Mouse (Mus musculus): ENCODE data around the gene Alox8. TPM values are rescaled to one million over a fixed set of nuclear protein-coding genes. Genes with fewer than 3 reads are reported as not detected.

The Alox8 gene
- polyA plus RNA-seq, 1 experiment, result not detected

DNA sequence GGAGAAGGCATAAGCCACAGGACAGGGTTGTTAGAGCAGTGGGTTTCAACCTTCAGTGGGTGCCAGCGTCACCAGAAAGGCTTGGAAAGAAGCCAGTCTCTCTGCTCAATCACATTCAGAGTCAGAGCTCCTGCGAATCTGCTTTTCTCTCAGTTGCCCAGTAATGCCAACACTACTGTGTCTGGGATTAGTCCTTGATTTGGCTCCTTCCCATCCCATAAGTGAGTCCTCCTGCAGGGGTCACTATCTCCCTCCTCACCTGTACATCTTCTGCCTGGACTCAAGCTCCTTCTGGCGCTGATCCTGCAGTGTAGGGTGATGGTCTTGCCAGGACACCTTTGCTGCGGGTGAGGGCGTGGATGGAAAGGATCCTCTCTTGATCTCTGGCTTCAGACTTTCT is 877 bp downstream of the Alox8 start:
- no peaks in the 10 kb centered on the region for H3K9me3 ChIP-seq (ENCODE audit: control insufficient read depth, low read length)
- no peaks in the 10 kb centered on the region for H3K4me1 ChIP-seq (ENCODE audit: control insufficient read depth)
- no peaks in the 10 kb centered on the region for H3K36me3 ChIP-seq (ENCODE audit: control insufficient read depth)
- TF ChIP-seq TAL1 (IDR thresholded peaks at IDR 0.05; ENCODE audit: low read length) (no peak), GATA1 (IDR thresholded peaks at IDR 0.05; ENCODE audit: low read length) (no peak)
- H3K27me3 ChIP-seq (ENCODE audit: control insufficient read depth), result peaks cover 46% of the 10 kb centered on the region
- H3K4me3 ChIP-seq (replicated peaks), result no peak overlapping the region

DNA sequence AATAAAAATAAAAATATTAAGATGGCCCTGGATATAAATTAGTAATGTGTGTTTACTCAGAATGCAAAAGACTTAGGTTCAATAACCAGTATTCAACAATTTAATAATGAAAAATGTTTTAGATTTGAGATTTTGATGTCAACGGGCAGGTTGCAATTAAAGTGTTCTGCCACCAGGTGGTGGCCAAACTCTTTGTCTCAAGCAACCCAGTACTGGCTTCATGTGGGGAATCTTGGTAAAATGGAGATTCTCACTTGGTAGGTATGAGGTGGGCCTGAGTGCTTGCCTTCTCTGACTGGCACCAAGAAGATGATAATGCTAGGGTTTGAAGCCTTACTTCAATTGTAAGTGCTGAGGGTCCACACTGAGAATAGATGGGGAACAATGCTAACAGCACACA is 4.8 kb downstream of the Alox8 start:
- H3K4me3 ChIP-seq (replicated peaks), result no peak overlapping the region
- TF ChIP-seq GATA1 (IDR thresholded peaks at IDR 0.05; ENCODE audit: low read length) (no peak), TAL1 (IDR thresholded peaks at IDR 0.05; ENCODE audit: low read length) (no peak)
- peaks cover 34% of the 10 kb centered on the region for H3K27me3 ChIP-seq (ENCODE audit: control insufficient read depth)
- no peaks in the 10 kb centered on the region for H3K36me3 ChIP-seq (ENCODE audit: control insufficient read depth)
- no peaks in the 10 kb centered on the region for H3K4me1 ChIP-seq (ENCODE audit: control insufficient read depth)
- no peaks in the 10 kb centered on the region for H3K9me3 ChIP-seq (ENCODE audit: control insufficient read depth, low read length)

DNA sequence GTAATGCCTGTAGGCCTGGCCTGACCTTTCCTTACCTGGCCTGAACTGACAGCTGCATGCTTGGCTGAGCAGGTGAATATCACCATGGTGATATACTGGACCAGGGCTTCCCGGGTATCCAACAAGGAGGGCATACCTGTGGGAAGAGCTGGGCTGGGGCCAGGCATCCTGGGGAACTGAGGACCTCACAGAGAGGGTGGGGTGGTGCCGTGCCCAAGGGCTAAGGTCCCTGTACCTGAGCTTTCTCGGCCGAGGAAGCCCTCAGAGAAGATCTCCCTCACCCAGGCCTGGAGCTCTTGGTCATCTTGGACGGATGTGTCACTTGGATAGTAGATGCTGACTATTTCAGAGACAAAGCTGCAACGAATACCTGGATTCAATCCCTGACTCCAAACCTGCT is 11.7 kb downstream of the Alox8 start:
- H3K4me1 ChIP-seq (ENCODE audit: control insufficient read depth), result no peaks in the 10 kb centered on the region
- H3K27me3 ChIP-seq (ENCODE audit: control insufficient read depth), result no peaks in the 10 kb centered on the region
- H3K4me3 ChIP-seq (replicated peaks), result no peak overlapping the region
- no peaks in the 10 kb centered on the region for H3K9me3 ChIP-seq (ENCODE audit: control insufficient read depth, low read length)
- no peak for TF ChIP-seq TAL1 (IDR thresholded peaks at IDR 0.05; ENCODE audit: low read length)
- H3K36me3 ChIP-seq (ENCODE audit: control insufficient read depth), result no peaks in the 10 kb centered on the region

DNA sequence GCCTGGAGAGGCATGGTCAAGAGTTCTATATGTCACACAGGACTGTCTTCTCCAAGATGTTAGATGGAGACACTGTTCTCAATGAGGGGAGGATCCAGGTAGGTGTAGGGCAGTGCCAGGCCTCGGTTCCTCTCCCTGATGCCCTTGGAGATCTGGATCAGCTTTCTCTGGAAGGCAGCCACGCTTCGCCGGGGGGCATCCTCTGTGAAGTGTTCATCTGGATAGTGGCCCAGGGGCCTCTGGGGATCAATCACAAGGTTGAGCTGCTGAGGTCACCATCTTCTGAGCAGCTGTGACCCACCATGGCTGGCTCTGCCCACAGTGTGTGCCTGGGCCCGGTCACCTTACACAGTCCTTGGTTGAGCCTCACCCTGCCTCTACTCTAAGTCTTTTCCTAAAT is 12.6 kb downstream of the Alox8 start:
- Histone ChIP-seq H3K27me3 (ENCODE audit: control insufficient read depth) (no peaks in the 10 kb centered on the region), H3K9me3 (ENCODE audit: control insufficient read depth, low read length) (no peaks in the 10 kb centered on the region), H3K36me3 (ENCODE audit: control insufficient read depth) (no peaks in the 10 kb centered on the region), H3K4me3 (replicated peaks) (no peak overlapping the region), H3K4me1 (ENCODE audit: control insufficient read depth) (no peaks in the 10 kb centered on the region)
- TF ChIP-seq GATA1 (IDR thresholded peaks at IDR 0.05; ENCODE audit: low read length), result no peak
- no peak for TF ChIP-seq TAL1 (IDR thresholded peaks at IDR 0.05; ENCODE audit: low read length)

DNA sequence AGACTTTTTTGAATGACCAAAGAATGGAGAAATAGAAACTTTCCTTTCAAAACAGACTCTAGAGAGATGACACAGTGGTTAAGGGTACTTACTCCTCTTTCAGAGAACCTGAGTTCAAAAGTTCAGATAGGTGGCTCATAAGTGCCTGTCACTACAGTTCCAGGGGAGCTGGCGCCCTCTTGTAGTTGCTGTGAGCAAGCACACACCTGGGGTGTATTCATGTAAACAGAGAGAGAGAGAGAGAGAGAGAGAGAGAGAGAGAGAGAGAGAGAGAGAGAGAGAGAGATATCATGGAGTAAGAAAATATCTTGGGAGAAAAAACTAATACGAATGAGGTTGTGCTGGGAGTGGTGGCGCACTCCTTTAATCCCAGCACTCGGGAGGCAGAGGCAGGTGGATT is 17.5 kb downstream of the Alox8 start:
- no peak overlapping the region for H3K4me3 ChIP-seq (replicated peaks)
- peaks cover 3% of the 10 kb centered on the region for H3K27me3 ChIP-seq (ENCODE audit: control insufficient read depth)
- TF ChIP-seq TAL1 (IDR thresholded peaks at IDR 0.05; ENCODE audit: low read length), result no peak
- no peak for TF ChIP-seq GATA1 (IDR thresholded peaks at IDR 0.05; ENCODE audit: low read length)

DNA sequence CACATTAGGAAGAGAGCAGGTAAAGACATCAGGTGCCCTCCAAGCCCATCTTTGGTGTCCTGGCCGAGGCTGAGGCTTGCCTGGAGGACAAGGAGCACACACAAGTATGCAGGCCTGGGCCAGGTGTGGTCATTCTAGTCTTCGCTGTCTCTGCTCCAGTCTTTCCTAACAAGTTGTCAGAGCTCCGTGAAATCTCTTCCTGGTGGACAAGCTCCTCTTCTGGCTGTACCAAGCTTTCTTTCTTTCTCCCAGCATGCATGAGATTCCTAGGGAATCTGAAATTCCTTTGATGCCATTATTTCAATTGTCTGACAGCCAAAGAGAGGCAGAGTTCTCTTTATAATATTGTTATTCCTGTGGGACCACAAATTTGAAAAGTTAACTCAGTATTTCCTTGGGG is 18.1 kb downstream of the Alox8 start:
- Histone ChIP-seq H3K4me1 (ENCODE audit: control insufficient read depth) (no peaks in the 10 kb centered on the region), H3K27me3 (ENCODE audit: control insufficient read depth) (peaks cover 3% of the 10 kb centered on the region), H3K4me3 (replicated peaks) (no peak overlapping the region), H3K36me3 (ENCODE audit: control insufficient read depth) (no peaks in the 10 kb centered on the region), H3K9me3 (ENCODE audit: control insufficient read depth, low read length) (no peaks in the 10 kb centered on the region)
- TF ChIP-seq TAL1 (IDR thresholded peaks at IDR 0.05; ENCODE audit: low read length) (no peak), GATA1 (IDR thresholded peaks at IDR 0.05; ENCODE audit: low read length) (no peak)

More for the DNA sequence above, 17.5 kb downstream of the Alox8 start:
- H3K4me1 ChIP-seq (ENCODE audit: control insufficient read depth), result no peaks in the 10 kb centered on the region
- no peaks in the 10 kb centered on the region for H3K9me3 ChIP-seq (ENCODE audit: control insufficient read depth, low read length)
- H3K36me3 ChIP-seq (ENCODE audit: control insufficient read depth), result no peaks in the 10 kb centered on the region

DNA sequence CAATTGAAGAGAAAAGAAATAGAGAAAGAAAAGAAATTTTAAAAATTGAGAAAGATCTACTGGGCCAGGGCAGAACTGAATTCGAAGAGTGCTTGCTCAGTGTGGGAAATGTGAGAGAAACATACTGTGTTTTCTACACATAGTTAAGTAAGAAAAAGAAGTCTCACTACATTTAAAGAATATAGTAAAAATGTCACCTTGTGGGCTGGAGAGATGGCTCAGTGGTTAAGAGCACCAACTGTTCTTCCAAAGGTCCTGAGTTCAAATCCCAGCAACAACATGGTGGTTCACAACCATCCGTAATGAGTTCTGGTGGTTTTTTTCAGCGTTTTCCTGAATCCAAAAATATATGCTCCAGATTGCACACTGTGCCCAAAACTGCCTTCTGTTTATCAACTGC is 19.1 kb downstream of the Alox8 start:
- no peaks in the 10 kb centered on the region for H3K36me3 ChIP-seq (ENCODE audit: control insufficient read depth)
- H3K4me3 ChIP-seq (replicated peaks), result no peak overlapping the region
- TF ChIP-seq GATA1 (IDR thresholded peaks at IDR 0.05; ENCODE audit: low read length) (no peak), TAL1 (IDR thresholded peaks at IDR 0.05; ENCODE audit: low read length) (no peak)
- H3K27me3 ChIP-seq (ENCODE audit: control insufficient read depth), result peaks cover 3% of the 10 kb centered on the region
- H3K4me1 ChIP-seq (ENCODE audit: control insufficient read depth), result no peaks in the 10 kb centered on the region
- no peaks in the 10 kb centered on the region for H3K9me3 ChIP-seq (ENCODE audit: control insufficient read depth, low read length)

DNA sequence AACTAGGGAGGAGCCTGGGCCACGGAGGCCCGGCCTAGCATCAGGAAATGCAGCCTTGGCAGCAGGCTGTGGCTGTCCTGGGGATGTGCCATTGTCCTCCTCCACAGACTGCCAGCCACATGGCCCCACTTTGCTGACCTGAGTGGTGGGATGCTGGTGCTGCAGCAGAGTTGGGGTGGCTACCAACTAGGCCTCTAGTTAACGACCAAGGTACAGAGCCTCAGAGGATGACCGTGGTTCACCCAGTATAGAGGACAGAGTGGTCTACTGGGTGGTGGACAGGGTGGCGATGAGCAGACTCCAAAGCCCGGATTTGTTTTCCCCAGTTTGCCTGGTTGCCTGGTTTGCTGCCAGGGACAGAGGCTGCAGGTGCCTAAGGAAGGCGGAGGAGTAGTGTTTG is 22.9 kb downstream of the Alox8 start:
- Histone ChIP-seq H3K4me3 (replicated peaks) (no peak overlapping the region), H3K9me3 (ENCODE audit: control insufficient read depth, low read length) (no peaks in the 10 kb centered on the region), H3K27me3 (ENCODE audit: control insufficient read depth) (peaks cover 3% of the 10 kb centered on the region), H3K36me3 (ENCODE audit: control insufficient read depth) (no peaks in the 10 kb centered on the region), H3K4me1 (ENCODE audit: control insufficient read depth) (no peaks in the 10 kb centered on the region)
- no peak for TF ChIP-seq GATA1 (IDR thresholded peaks at IDR 0.05; ENCODE audit: low read length)
- TF ChIP-seq TAL1 (IDR thresholded peaks at IDR 0.05; ENCODE audit: low read length), result no peak

DNA sequence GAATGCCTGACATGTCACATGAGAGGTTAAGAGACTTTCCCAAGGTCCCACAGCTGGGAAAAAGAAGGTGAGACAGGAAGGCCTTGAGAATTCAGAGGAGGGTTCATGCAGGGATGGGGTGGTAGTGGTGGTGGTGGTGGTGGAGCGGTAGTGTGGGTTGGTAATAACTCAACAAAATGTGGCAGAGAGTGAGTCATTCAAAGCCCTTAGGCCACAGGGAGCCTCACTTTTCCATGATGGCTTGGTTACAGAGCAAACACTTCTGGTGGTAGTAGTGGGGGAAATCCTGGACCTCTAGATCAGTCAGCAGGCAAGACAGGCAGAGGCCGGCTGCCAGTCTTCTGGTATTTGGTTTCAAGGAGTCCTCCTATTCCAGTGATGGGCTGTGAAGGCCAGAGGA is 25.0 kb downstream of the Alox8 start:
- H3K4me3 ChIP-seq (replicated peaks), result no peak overlapping the region
- H3K36me3 ChIP-seq (ENCODE audit: control insufficient read depth), result no peaks in the 10 kb centered on the region
- no peaks in the 10 kb centered on the region for H3K9me3 ChIP-seq (ENCODE audit: control insufficient read depth, low read length)
- no peaks in the 10 kb centered on the region; the same call in 1 of the 2 replicates for H3K27me3 ChIP-seq (ENCODE audit: control insufficient read depth)
- TF ChIP-seq TAL1 (IDR thresholded peaks at IDR 0.05; ENCODE audit: low read length), result no peak
- no peak for TF ChIP-seq GATA1 (IDR thresholded peaks at IDR 0.05; ENCODE audit: low read length)
- H3K4me1 ChIP-seq (ENCODE audit: control insufficient read depth), result no peaks in the 10 kb centered on the region

DNA sequence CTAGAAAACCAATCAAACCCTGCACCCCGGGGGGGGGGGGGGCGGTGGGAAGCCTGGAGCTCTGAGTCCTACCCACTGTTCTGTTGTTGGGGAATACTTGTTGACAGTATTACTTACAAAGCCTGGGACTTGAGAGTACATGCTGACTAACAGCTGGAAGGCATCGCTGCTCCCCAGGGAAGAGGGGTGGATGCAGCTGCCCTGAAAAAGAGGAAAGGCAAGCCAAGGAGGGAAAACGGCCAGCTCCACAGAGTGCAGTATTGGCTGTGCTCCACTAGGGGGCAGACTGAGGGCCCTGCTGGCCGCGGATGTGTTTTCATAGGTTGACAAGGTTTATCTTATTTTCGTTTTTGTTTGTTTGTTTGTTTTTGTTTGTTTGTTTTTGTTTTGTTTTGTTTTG is 26.0 kb downstream of the Alox8 start:
- H3K4me3 ChIP-seq (replicated peaks), result no peak overlapping the region
- no peaks in the 10 kb centered on the region for H3K9me3 ChIP-seq (ENCODE audit: control insufficient read depth, low read length)
- H3K36me3 ChIP-seq (ENCODE audit: control insufficient read depth), result no peaks in the 10 kb centered on the region
- H3K4me1 ChIP-seq (ENCODE audit: control insufficient read depth), result no peaks in the 10 kb centered on the region
- no peaks in the 10 kb centered on the region; the same call in 1 of the 2 replicates for H3K27me3 ChIP-seq (ENCODE audit: control insufficient read depth)
- TF ChIP-seq GATA1 (IDR thresholded peaks at IDR 0.05; ENCODE audit: low read length), result no peak
- no peak for TF ChIP-seq TAL1 (IDR thresholded peaks at IDR 0.05; ENCODE audit: low read length)
